Mouse (Mus musculus): ENCODE measurements at regions not wholly inside any gene's neighbourhood (a gene's known extent, or its start where the extent isn't known, plus 50 kb on each side); places are given as distances from the start of the nearest gene placed in this dataset.

DNA sequence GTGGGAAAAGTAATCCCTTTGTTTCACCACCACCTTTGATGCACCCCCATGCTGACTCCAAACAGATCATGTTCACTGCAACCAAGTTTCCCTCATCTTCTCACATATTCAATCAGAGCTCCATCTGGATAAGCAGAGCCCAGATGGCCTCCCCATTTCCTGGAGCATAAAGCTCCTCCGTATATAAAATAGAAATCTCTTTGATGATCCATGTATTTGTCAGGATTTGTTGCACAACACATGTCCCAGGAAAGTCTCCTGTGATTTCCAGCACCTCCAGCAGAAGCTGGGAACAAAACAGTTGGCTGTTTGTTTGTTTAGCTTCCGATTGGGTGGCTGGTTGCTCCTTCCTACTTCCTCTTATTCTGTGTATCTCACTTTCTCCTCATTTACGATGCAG is 364.9 kb downstream of the Mllt3 start:
- in situ Hi-C loops (cut with MboI, MseI) = no loop called here

GRCm38 (mm10) chr4:87667556-87668154 is 365.5 kb downstream of the Mllt3 start:
- in situ Hi-C loops (cut with MboI, MseI) = no loop called here

GRCm38 (mm10) chr4:87665149-87665548 is 368.0 kb downstream of the Mllt3 start:
- in situ Hi-C loops (cut with MboI, MseI) = no loop called here

DNA sequence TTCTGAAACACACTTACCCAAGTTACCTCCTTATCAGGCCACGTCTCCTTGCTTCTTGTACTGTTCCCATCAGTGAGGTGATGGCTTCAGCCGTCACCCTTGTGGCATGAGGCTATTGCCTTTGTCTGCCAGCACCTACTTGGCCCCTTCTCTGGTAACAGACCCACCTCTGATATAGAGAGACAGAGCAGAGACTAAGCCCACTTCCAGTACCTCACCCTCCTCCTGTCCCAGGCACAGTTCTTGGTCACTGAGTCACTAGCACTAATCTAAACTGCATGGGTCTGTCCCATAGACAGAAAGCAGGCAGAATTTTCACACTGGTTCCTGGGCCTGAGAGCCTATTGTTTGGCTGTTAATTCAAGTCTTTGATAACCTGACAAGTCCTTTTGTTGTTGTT is 370.3 kb downstream of the Mllt3 start:
- in situ Hi-C loops (cut with MboI, MseI) = no loop called here

DNA sequence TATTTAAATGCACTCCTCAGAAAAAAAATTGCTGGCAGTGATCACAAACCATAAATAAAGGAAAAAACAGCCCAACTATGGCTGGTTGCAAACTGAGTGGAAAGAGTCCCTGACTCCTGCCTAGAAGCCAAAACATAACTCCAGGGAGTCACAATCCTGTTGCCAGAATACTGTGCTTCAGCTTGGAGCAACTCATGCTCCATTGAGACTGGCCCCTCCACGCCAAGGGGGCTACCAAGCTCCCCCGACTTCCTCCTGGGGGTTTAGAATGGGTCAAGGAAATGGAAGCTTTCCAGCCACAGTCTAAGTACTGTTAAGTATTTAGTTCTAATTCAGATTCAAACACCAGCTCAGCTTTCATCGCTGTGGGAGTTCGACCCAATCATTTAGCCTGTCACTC is 374.8 kb downstream of the Mllt3 start:
- in situ Hi-C loops (cut with MboI, MseI) = no loop called here

DNA sequence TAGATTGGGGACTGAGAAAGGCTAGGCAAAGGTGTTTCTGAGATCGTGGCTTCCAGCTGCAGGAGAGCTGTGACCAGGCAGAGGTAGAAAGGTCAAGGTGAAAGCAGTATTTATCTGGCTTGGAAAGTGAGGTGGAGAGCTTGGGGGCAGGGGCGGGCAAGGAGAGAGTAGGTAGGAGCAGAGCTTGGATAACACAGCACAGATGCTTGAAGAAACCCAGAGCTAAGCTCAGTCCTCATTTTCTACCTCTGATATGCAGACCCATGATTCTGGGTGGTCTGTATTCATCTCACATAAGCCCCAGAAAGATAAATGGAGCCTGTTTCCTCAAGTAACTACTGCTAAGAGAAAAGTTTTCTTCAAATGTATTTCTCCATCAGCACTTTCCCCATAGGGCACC is 375.3 kb downstream of the Mllt3 start:
- in situ Hi-C loops (cut with MboI, MseI) = no loop called here

DNA sequence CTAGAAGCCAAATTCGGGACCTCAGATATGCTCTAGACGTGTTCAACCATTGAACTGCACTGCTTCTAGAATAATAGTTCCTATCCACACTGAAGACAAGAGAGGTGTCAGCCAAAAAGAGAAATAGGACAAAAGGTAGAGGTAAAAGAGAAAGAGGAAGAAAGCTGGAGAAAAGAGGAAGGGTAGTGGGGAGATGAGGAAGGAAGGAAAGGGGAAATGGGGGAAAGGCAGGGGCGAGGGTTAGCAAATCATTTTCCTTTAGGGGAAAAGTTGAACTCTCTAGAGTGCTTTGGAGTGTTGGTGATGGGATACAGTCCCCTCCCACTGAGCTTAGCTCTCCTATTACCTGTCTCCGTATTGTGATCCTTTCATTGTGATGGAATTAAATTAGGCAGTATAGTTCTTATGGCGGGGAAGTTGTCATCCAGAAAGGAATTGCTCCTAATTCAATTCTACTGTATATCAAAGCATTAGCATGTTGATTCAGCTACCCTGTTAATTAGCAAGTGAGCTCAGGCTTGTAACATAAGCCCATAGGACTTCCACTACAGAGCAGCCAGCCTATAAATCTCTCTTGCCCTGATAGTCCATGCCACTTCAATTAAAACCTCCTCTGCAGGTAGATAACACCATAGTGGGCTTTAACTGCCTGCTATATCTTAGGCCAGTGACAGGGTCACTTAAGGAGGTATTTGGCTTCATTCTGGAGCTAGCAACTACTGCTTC is 379.6 kb downstream of the Mllt3 start:
- in situ Hi-C loops (cut with MboI, MseI) = loop anchor here in 1 of 2 experiments (5.0 kb wide), 1 partner anchor 49 kb away; no protein-coding TSS in a partner anchor

DNA sequence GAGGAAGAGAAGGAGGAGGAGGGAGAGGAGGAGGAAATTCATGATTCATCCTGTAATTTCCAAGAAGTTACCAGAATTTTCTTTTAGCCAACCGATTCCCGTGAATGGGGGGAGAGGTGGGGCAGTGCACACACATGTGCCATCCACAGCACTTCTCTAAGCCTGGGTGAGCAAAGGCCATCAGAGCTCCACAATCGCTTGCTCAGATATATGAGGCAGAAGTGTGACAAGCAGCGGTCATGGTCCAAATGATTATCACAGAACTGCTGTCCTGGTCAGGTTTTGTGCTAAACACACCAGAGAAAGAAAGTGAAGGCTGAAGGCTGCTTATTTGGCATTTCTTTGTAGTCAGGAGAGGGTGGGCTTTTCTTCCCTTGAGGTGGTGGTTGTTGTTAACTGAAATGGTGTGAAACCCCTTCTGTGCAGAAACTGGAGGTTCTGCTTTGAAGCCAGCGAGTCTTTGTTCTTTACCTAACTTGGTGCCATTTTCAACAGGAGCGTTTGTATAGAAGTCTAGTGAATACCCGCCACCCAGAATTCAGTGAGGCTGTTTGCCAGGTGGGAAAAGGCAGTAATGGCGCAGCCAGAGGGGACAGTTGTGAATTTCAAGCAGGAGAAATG is 380.7 kb downstream of the Mllt3 start:
- in situ Hi-C loops (cut with MboI, MseI) = loop anchor here in 1 of 2 experiments (5.0 kb wide), 1 partner anchor 50 kb away; no protein-coding TSS in a partner anchor

DNA sequence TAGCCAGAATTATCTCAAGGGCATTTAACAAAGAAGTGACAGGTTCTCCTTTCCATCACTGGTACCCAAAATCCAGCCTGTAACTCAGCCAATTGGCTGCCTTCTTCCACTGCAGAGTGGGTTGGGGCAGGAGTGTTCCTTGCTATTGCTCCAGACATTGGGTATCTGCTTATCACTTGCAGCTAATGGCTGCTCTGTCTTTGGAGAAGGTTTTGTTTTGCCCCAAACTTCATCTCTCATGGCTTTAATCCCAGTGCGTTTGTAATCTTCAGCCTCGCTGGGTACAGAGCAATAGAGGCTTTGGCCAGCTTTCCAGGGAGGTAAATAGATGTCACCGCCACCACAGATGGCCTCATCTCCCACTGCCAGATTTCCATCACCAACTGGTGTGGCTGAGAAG is 381.9 kb downstream of the Mllt3 start:
- in situ Hi-C loops (cut with MboI, MseI) = loop anchor here in 1 of 2 experiments (5.0 kb wide), 1 partner anchor 51 kb away; no protein-coding TSS in a partner anchor

DNA sequence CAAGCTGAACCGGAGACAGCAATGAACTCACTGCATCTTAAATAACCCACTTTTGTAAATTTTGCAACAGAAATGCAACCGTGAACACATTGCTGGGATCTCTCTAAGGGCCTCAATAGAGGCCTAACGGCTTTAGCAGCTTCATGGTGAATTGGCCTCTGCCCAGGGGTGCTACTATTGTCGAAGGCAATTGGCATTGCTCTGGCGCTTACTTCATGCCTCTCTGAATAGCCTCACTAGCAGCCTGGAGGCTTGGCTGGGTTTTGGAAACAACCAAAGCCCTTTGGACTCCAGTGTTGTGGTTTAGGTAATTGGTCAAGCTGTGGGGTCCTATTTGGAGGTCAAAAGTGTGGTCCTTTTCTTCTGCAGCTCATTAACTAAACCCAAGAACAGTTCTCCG is 382.3 kb downstream of the Mllt3 start:
- in situ Hi-C loops (cut with MboI, MseI) = loop anchor here in 1 of 2 experiments (5.0 kb wide), 1 partner anchor 51 kb away; no protein-coding TSS in a partner anchor

GRCm38 (mm10) chr4:87650393-87650792 is 382.8 kb downstream of the Mllt3 start:
- in situ Hi-C loops (cut with MboI, MseI) = loop anchor here in 1 of 2 experiments (5.0 kb wide), 1 partner anchor 52 kb away; no protein-coding TSS in a partner anchor

DNA sequence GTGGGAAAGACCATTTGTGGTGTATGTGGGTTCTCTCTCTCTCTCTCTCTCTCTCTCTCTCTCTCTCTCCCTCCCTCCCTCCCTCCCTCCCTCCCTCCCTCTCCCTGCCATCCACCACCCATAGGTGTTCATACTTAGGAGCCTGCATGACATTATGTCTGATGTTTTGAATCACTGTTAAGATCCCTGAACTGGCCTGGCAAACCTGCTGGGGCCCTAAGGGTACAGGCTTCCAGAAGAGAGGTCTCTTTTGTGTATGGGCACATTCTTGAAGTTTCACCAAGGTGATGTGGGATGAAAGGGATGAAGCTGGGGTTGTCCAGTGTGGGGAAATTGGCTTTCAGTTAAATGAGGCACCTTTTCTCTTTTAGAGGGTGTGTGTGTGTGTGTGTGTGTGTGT is 384.2 kb downstream of the Mllt3 start:
- in situ Hi-C loops (cut with MboI, MseI) = no loop called here

- in situ Hi-C loops (cut with MboI, MseI) = no loop called here
Measured at GRCm38 (mm10) chr4:87647932-87648911, 384.9 kb downstream of the Mllt3 start.

DNA sequence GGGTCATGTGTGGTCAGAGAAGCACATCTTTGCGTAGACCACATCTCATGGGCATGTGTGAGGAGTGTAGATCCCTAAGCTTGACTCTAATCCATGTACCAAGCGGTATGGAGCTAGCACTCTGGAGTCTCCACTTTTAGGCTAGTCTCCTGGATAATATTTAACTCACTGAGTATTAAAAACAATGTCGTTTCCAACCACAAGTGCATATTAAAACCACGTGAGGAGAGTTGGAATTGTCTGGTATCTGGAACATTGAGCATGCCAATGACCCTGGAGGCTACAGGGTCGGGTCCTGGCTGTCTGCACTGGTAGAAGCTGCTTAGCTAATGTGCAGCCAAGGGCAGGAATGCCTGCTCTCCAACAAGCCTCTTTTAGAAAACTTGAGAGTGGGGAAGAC is 391.2 kb downstream of the Mllt3 start:
- in situ Hi-C loops (cut with MboI, MseI) = loop anchor here in 1 of 2 experiments (5.0 kb wide), 1 partner anchor 55 kb away; no protein-coding TSS in a partner anchor

GRCm38 (mm10) chr4:87641551-87641950 is 391.6 kb downstream of the Mllt3 start:
- in situ Hi-C loops (cut with MboI, MseI) = loop anchor here in 1 of 2 experiments (5.0 kb wide), 1 partner anchor 56 kb away; no protein-coding TSS in a partner anchor

DNA sequence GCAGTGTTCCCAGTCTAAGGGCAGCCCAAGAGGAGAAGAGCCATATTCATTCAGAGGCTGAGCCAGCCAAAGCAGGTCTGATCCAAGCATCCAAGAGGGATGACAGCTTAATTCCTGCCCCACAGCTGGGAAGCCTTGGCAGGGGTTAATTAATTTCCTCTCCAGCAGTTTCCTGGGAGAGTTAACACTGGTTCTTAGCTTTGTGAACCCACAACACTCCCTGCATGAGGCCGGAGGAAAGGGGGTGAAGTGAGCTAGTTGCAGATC is 394.9 kb downstream of the Mllt3 start:
- in situ Hi-C loops (cut with MboI, MseI) = no loop called here

DNA sequence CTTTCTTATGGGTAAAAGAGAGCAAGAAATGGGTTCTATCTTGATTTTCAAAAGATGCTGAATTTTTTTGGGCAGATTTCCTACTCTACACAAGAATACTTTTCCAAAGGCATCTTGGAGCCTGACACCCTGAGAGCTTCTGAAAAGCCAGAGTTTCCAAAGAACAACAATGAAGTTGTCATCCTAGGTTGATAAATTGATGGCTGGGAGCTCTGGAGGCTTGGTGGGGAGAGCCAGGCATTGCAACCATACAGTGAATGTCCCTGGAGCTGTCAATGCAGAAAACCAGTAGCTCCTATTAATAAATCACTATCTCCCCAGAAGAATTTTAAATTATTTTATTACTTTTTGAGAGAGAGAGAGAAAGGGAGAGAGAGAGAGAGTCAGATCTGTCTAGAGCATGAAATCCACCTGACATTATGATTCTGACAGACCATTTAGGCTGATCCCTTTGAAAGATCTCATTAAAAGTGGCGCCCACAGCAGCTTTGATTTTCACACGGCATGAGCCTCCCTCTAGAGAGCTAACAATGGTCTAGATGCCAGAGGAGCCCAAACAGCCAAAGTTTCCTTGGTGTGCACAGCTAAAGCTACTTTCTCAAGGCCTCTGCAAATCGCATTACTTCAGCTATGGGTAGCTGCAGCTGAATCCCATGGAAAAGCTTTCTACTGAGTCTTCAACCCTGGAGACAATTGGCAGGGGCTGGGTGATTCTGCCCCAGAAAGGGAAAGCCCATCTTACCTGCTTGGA is 395.4 kb downstream of the Mllt3 start:
- in situ Hi-C loops (cut with MboI, MseI) = no loop called here

- in situ Hi-C loops (cut with MboI, MseI) = no loop called here
Measured at GRCm38 (mm10) chr4:87611116-87611515, 380.8 kb upstream of the Slc24a2 start.

DNA sequence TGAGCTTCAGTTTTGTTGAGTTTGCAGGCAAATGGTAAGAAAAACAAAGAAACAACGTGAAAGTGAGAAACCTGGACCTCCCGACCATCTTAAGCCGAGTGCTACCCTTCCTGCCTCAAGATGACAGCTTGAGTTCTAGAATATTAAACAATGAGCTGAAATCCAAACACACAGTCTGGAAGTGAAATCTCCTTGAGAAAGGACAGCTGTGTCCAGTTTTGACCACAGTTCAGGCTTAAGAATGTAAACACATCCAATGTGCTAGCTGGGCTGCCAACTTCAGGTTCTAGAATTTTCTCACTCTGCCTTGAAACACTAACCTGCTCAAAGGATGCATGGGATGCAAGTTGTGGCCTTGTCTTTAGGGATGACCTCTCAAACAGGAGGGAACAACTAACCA is 363.4 kb upstream of the Slc24a2 start:
- in situ Hi-C loops (cut with MboI, MseI) = no loop called here

- in situ Hi-C loops (cut with MboI, MseI) = no loop called here
Measured at GRCm38 (mm10) chr4:87590797-87591196, 360.5 kb upstream of the Slc24a2 start.

GRCm38 (mm10) chr4:87578164-87578563 is 347.9 kb upstream of the Slc24a2 start:
- in situ Hi-C loops (cut with MboI, MseI) = no loop called here

Measured in T-helper 17 cell (primary cell).